ENCODE assay signal across 12 mouse cellular contexts in genomic region chr14:32029411-32029992, GRCm38 (mm10). TPM values are rescaled to one million over a fixed set of nuclear protein-coding genes. Genes with fewer than 3 reads are reported as not detected.
DNase-seq lines count a peak whose midpoint lies in the region; TF ChIP-seq lines count a peak whose summit lies in the region.
"Had no signal": no experiment of that assay in that cellular context is flagged by ENCODE, and none has a peak within 500 bp of the region (broad histone marks: within the 10 kb centered on the region; RNA-seq: fewer than 3 reads in every experiment).

No protein-coding gene starts in this region.

- TF ChIP-seq CTCF in layer of hippocampus, adult 2 months (conservative IDR thresholded peaks at IDR 0.05) = no peak

- peak overlapping the region; percentile 37; the same call in 1 of the 2 replicates for H3K27ac ChIP-seq in layer of hippocampus, adult 2 months

- H3K4me3 ChIP-seq in layer of hippocampus, adult 2 months = peak overlapping the region; percentile 31; the same call in 1 of the 2 replicates

- intact Hi-C loops in heart, postnatal 14 days (cut with DNase I) = no loop called here

- DNase-seq in layer of hippocampus, adult 2 months (ENCODE audit: low spot score in 2 of 2) = no peak
- no peak for DNase-seq in layer of hippocampus, postnatal 14 days (ENCODE audit: low spot score in 2 of 2)
- peak; percentile 47 to 57 for DNase-seq in cerebellum, adult 18-20 months
- DNase-seq in cerebellum, postnatal 25 days = peak; percentile 65 to 66
- peak; percentile 40 to 42 for DNase-seq in heart, postnatal 14 days
- DNase-seq in right cerebral cortex, postnatal 25 days = no peak
- DNase-seq in B cell, adult 2 months = no peak
- DNase-seq: liver; thymus, postnatal 25 days had no signal

RNA-seq across cellular contexts. Expression of gene Galnt15, which starts 0.7 kb away (rescaled TPM):
- total RNA-seq in layer of hippocampus, adult 2 months (2021) = 1 to 10 TPM; 2.3 to 2.4 TPM
- 1 to 10 TPM; 2.6 to 2.7 TPM for total RNA-seq in layer of hippocampus, postnatal 14 days (2021)
- total RNA-seq in heart, postnatal 14 days (2021) = 10 to 100 TPM; 12.8 to 17.8 TPM
- total RNA-seq: common myeloid progenitor, adult 5-6 weeks; hematopoietic stem cell, adult 5-6 weeks; megakaryocyte, adult 5-6 weeks had no signal

RNA-seq across cellular contexts. Expression of gene Oxnad1, which starts 55.7 kb away (rescaled TPM):
- 10 to 100 TPM; 11.5 to 16.4 TPM for total RNA-seq in layer of hippocampus, adult 2 months (2021)
- total RNA-seq in layer of hippocampus, postnatal 14 days (2021) = 10 to 100 TPM; 16.5 to 16.7 TPM
- total RNA-seq in heart, postnatal 14 days (2021) = 10 to 100 TPM; 43.4 to 51.9 TPM

RNA-seq across cellular contexts. Expression of gene Dph3, which starts 56.0 kb away (rescaled TPM):
- 10 to 100 TPM; 31.8 to 35.9 TPM for total RNA-seq in layer of hippocampus, adult 2 months (2021)
- 10 to 100 TPM; 32.9 to 40.7 TPM for total RNA-seq in layer of hippocampus, postnatal 14 days (2021)
- total RNA-seq in heart, postnatal 14 days (2021) = 10 to 100 TPM; 74.5 to 86.9 TPM

Comparison
In these comparisons a context has a peak if more than half of its experiments do, and no peak if none do; other contexts are left out.
1. DNase-seq: peak in cerebellum, adult 18-20 months (2 of 2), cerebellum, postnatal 25 days (2 of 2) and heart, postnatal 14 days (2 of 2); none in layer of hippocampus, adult 2 months (0 of 2), layer of hippocampus, postnatal 14 days (0 of 2), right cerebral cortex, postnatal 25 days (single experiment) and B cell, adult 2 months (0 of 2).